Mouse (Mus musculus) urinary bladder, adult 2 months (tissue): ENCODE data around the gene Foxn4. TPM values are rescaled to one million over a fixed set of nuclear protein-coding genes. Genes with fewer than 3 reads are reported as not detected.
A peak's percentile ranks its signal among the peaks of the same experiment; 100 is the strongest.

ENCODE experiments used
- DNase-seq: peaks from one replicate; pipeline ENCODE4 v3.0.0; 2022; ENCODE audit warnings: low spot score
- polyA plus RNA-seq: library from polyadenylated mRNA; depleted of rRNA; stranded (reverse); fragments of >200 nt; gene quantifications from 2 replicates; pipeline ENCODE4 v1.2.3, GENCODE M21; 2012; rRNA removed

Gene Foxn4
- polyA plus RNA-seq, 1 experiment = not detected

- no peak for DNase-seq
Measured at GRCm38 (mm10) chr5:114279382-114280143, 6.0 kb upstream of the Foxn4 start.

- no peak for DNase-seq
Measured at GRCm38 (mm10) chr5:114275991-114276390, 2.4 kb upstream of the Foxn4 start.

GRCm38 (mm10) chr5:114275339-114275738 lies 1.7 kb upstream of the Foxn4 start:
- no peak for DNase-seq

- DNase-seq = no peak
Measured at GRCm38 (mm10) chr5:114269984-114270383, 3.6 kb downstream of the Foxn4 start.

GRCm38 (mm10) chr5:114269499-114269898 lies 4.1 kb downstream of the Foxn4 start:
- DNase-seq = no peak

GRCm38 (mm10) chr5:114268646-114269045 lies 5.0 kb downstream of the Foxn4 start:
- DNase-seq = no peak

GRCm38 (mm10) chr5:114264791-114265190 lies 8.8 kb downstream of the Foxn4 start:
- no peak for DNase-seq

- no peak for DNase-seq
Measured at GRCm38 (mm10) chr5:114264030-114264459, 9.6 kb downstream of the Foxn4 start.

- no peak for DNase-seq
Measured at GRCm38 (mm10) chr5:114261494-114261893, 12.1 kb downstream of the Foxn4 start.

- DNase-seq = no peak
Measured at GRCm38 (mm10) chr5:114259495-114259894, 14.1 kb downstream of the Foxn4 start.

GRCm38 (mm10) chr5:114248174-114248589 lies 25.4 kb downstream of the Foxn4 start:
- DNase-seq = peak; percentile 38

- DNase-seq = no peak
Measured at GRCm38 (mm10) chr5:114246465-114246864, 27.1 kb downstream of the Foxn4 start.

- DNase-seq = no peak
Measured at GRCm38 (mm10) chr5:114239737-114240136, 33.9 kb downstream of the Foxn4 start.

GRCm38 (mm10) chr5:114238924-114239323 lies 34.7 kb downstream of the Foxn4 start:
- no peak for DNase-seq

- DNase-seq = no peak
Measured at GRCm38 (mm10) chr5:114228901-114229300, 44.7 kb downstream of the Foxn4 start.

GRCm38 (mm10) chr5:114226051-114226450 lies 47.6 kb downstream of the Foxn4 start:
- no peak for DNase-seq

- DNase-seq = no peak
Measured at GRCm38 (mm10) chr5:114218771-114219170, 54.8 kb downstream of the Foxn4 start.

- no peak for DNase-seq
Measured at GRCm38 (mm10) chr5:114213183-114213582, 60.4 kb downstream of the Foxn4 start.

- DNase-seq = no peak
Measured at GRCm38 (mm10) chr5:114206158-114206557, 67.4 kb downstream of the Foxn4 start.

Other genes starting within 250 kb of the Foxn4 start
- gene Usp30, start 208.3 kb downstream of the Foxn4 start, polyA plus RNA-seq = 17.9 and 19.1 TPM in 2 replicates
- gene Svop, start 182.2 kb downstream of the Foxn4 start, polyA plus RNA-seq = 0.12 and 0.16 TPM in 2 replicates
- 8.8 and 9.4 TPM in 2 replicates for gene Alkbh2, start 145.6 kb downstream of the Foxn4 start, polyA plus RNA-seq
- gene Ung, start 143.4 kb downstream of the Foxn4 start, polyA plus RNA-seq = 2.4 and 3.3 TPM in 2 replicates
- 7.7 and 9.6 TPM in 2 replicates for gene Acacb, start 127.3 kb downstream of the Foxn4 start, polyA plus RNA-seq
- 2.8 and 3.1 TPM in 2 replicates for gene Myo1h, start 15.4 kb upstream of the Foxn4 start, polyA plus RNA-seq
- 134 and 142 TPM in 2 replicates for gene Kctd10, start 106.7 kb upstream of the Foxn4 start, polyA plus RNA-seq
- 35.2 and 38.5 TPM in 2 replicates for gene Ube3b, start 106.8 kb upstream of the Foxn4 start, polyA plus RNA-seq
- gene Mmab, start 170.3 kb upstream of the Foxn4 start, polyA plus RNA-seq = 17.0 and 17.4 TPM in 2 replicates
- 26.6 and 30.2 TPM in 2 replicates for gene Mvk, start 170.5 kb upstream of the Foxn4 start, polyA plus RNA-seq